Mouse (Mus musculus) spleen, postnatal 14 days (tissue): ENCODE measurements at regions not wholly inside any gene's neighbourhood (a gene's known extent, or its start where the extent isn't known, plus 50 kb on each side); places are given as distances from the start of the nearest gene placed in this dataset.

Experiments
- DNase-seq, 2 experiments: peaks; one replicate each; pipeline ENCODE4 v3.0.0; 2021 to 2022; ENCODE audit warnings: low spot score in 2 of 2

- DNase-seq = no peak
Observed at GRCm38 (mm10) chrX:12365582-12366323, 205.6 kb upstream of the Bcor start.

- no peak for DNase-seq
Observed at GRCm38 (mm10) chrX:12366801-12367200, 206.6 kb upstream of the Bcor start.

- no peak for DNase-seq
Observed at GRCm38 (mm10) chrX:12373670-12374069, 213.5 kb upstream of the Bcor start.

GRCm38 (mm10) chrX:12375796-12376195, 211.8 kb upstream of the Atp6ap2 start:
- DNase-seq = no peak

- DNase-seq = no peak
Observed at GRCm38 (mm10) chrX:12376238-12376980, 211.2 kb upstream of the Atp6ap2 start.

- no peak for DNase-seq
Observed at GRCm38 (mm10) chrX:12377441-12377840, 210.2 kb upstream of the Atp6ap2 start.

- DNase-seq = no peak
Observed at GRCm38 (mm10) chrX:12392145-12392825, 195.3 kb upstream of the Atp6ap2 start.

GRCm38 (mm10) chrX:12409319-12409718, 178.3 kb upstream of the Atp6ap2 start:
- DNase-seq = no peak

GRCm38 (mm10) chrX:12425566-12425965, 162.0 kb upstream of the Atp6ap2 start:
- DNase-seq = no peak

GRCm38 (mm10) chrX:12426664-12427063, 160.9 kb upstream of the Atp6ap2 start:
- DNase-seq = no peak

- no peak for DNase-seq
Observed at GRCm38 (mm10) chrX:12432289-12432688, 155.3 kb upstream of the Atp6ap2 start.

GRCm38 (mm10) chrX:12435656-12436055, 151.9 kb upstream of the Atp6ap2 start:
- no peak for DNase-seq

- DNase-seq = no peak
Observed at GRCm38 (mm10) chrX:12436106-12436505, 151.5 kb upstream of the Atp6ap2 start.

GRCm38 (mm10) chrX:12439447-12439846, 148.2 kb upstream of the Atp6ap2 start:
- no peak for DNase-seq

GRCm38 (mm10) chrX:12443794-12444193, 143.8 kb upstream of the Atp6ap2 start:
- DNase-seq = no peak

GRCm38 (mm10) chrX:12445093-12445492, 142.5 kb upstream of the Atp6ap2 start:
- no peak for DNase-seq

GRCm38 (mm10) chrX:12447962-12448361, 139.6 kb upstream of the Atp6ap2 start:
- DNase-seq = no peak

GRCm38 (mm10) chrX:12449688-12450087, 137.9 kb upstream of the Atp6ap2 start:
- DNase-seq = no peak

GRCm38 (mm10) chrX:12452979-12453769, 134.4 kb upstream of the Atp6ap2 start:
- DNase-seq = no peak

- DNase-seq = no peak
Observed at GRCm38 (mm10) chrX:12461657-12462056, 125.9 kb upstream of the Atp6ap2 start.

- no peak for DNase-seq
Observed at GRCm38 (mm10) chrX:12462936-12463647, 124.5 kb upstream of the Atp6ap2 start.
